ENCODE assay signal across 8 mouse cellular contexts in the genomic region with DNA sequence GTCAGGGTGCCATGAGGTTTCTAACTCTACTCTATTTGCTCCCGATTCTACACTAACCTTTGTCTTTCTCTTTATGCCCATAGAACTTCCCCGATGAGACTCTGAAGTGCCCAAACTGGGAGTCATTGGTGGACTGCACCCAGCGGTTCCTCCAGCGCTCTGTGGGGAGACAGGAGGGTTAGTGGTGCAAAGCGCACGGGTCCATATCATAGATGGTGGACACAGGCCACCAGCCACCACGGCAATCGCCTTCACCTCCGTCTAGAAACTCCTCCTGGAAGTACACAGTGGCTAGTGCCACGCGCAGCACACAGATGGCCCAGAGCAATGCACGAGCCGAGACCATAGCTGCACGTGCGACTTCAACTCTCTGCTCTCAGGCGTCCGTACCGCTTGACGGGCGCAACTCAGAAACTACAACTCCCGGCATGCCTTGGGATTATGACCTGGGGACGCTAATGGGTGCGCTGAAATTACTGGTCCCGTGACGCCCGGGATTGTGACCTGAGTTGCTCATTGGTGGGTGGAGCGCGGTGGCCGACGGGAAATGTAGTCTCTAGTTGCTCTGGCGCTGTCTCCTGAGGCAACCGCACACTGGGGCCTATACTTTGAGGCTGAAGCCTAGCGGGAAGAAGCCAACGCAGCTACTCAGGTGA. TPM values are rescaled to one million over a fixed set of nuclear protein-coding genes. Genes with fewer than 3 reads are reported as not detected.
DNase-seq lines count a peak whose midpoint lies in the region; ATAC-seq and TF ChIP-seq lines count a peak whose summit lies in the region.

Calr3 (minus strand) TSS at position 533 of the 656 bp plus-strand sequence.
1700030K09Rik (plus strand) TSS at position 543 of the 656 bp plus-strand sequence.

- WGBS in forebrain, embryonic 12.5 days, result 5% methylated on average over 34 of the region's 34 CpGs
- 3% methylated on average over 34 of the region's 34 CpGs for WGBS in heart, postnatal 0 days
- 5% methylated on average over 34 of the region's 34 CpGs for WGBS in liver, embryonic 16.5 days (ENCODE audit: insufficient replicate concordance)
- WGBS in neural tube, embryonic 13.5 days, result 5% methylated on average over 34 of the region's 34 CpGs

- peak within 1 kb of the TSS; percentile 38 for H3K27ac ChIP-seq in CH12.LX (ENCODE audit: insufficient read depth, low read depth)
- H3K27ac ChIP-seq in forebrain, embryonic 12.5 days, result 0 out of 2 replicates have a peak within 1 kb of the TSS, but pooled peaks have one; percentile 46
- H3K27ac ChIP-seq in heart, postnatal 0 days (ENCODE audit: low read depth), result 0 out of 2 replicates have a peak within 1 kb of the TSS, but pooled peaks have one; percentile 7
- peak within 1 kb of the TSS; percentile 2 for H3K27ac ChIP-seq in liver, embryonic 16.5 days (ENCODE audit: low read length)
- peak within 1 kb of the TSS; percentile 68; the same call in 1 of the 2 replicates for H3K27ac ChIP-seq in neural tube, embryonic 13.5 days (replicated peaks)
- peak within 1 kb of the TSS; percentile 93 for H3K27ac ChIP-seq in testis, adult 2 months (ENCODE audit: control insufficient read depth, insufficient read depth, low read depth, low read length)

- peak within 1 kb of the TSS; percentile 97 for H3K4me2 ChIP-seq in CH12.LX (ENCODE audit: insufficient read depth, low read depth, poor library complexity, severe bottlenecking)
- peak within 1 kb of the TSS; percentile 68 for H3K4me2 ChIP-seq in forebrain, embryonic 12.5 days
- H3K4me2 ChIP-seq in heart, postnatal 0 days (ENCODE audit: low read depth, low read length), result peak within 1 kb of the TSS; percentile 63
- H3K4me2 ChIP-seq in liver, embryonic 16.5 days (ENCODE audit: low read depth, low read length), result peak within 1 kb of the TSS; percentile 86
- peak within 1 kb of the TSS; percentile 69 for H3K4me2 ChIP-seq in neural tube, embryonic 13.5 days

- no peak for TF ChIP-seq RAD21 in CH12.LX (IDR thresholded peaks at IDR 0.05; ENCODE audit: low read depth, low read length)

- no peak for TF ChIP-seq EP300 in CH12.LX (IDR thresholded peaks at IDR 0.05; ENCODE audit: low read length)
- no peak for TF ChIP-seq EP300 in heart, postnatal 0 days (IDR thresholded peaks at IDR 0.05; ENCODE audit: low read depth)

- TF ChIP-seq POLR2A in CH12.LX (IDR thresholded peaks at IDR 0.05; ENCODE audit: low read depth, low read length), result peak; percentile 82
- TF ChIP-seq POLR2A in testis, adult 2 months (IDR thresholded peaks at IDR 0.05; ENCODE audit: control insufficient read depth, low read depth, low read length), result peak; percentile 82

- dilution Hi-C loops in CH12.LX (cut with MboI; ENCODE audit: extremely low pct_ligation_motif_present, extremely low pct_unique_long_range_greater_than_20kb, low sequenced_read_pairs), result no loop called here

- peak within 1 kb of the TSS; percentile 59 for H3K9ac ChIP-seq in CH12.LX (ENCODE audit: insufficient read depth, low read depth)
- peak within 1 kb of the TSS; percentile 65 for H3K9ac ChIP-seq in forebrain, embryonic 12.5 days
- H3K9ac ChIP-seq in heart, postnatal 0 days (replicated peaks; ENCODE audit: low read depth, low read length), result peak within 1 kb of the TSS; percentile 38
- H3K9ac ChIP-seq in liver, embryonic 16.5 days (ENCODE audit: low read depth, low read length), result peak within 1 kb of the TSS; percentile 58
- H3K9ac ChIP-seq in neural tube, embryonic 13.5 days, result peak within 1 kb of the TSS; percentile 75

- H3K9me3 ChIP-seq in CH12.LX (replicated peaks; ENCODE audit: low read length), result no peaks in the 10 kb centered on the region
- H3K9me3 ChIP-seq in forebrain, embryonic 12.5 days, result no peaks in the 10 kb centered on the region
- no peaks in the 10 kb centered on the region for H3K9me3 ChIP-seq in heart, postnatal 0 days (replicated peaks; ENCODE audit: control insufficient read depth, low read length)
- no peaks in the 10 kb centered on the region for H3K9me3 ChIP-seq in liver, embryonic 16.5 days (replicated peaks; ENCODE audit: control insufficient read depth, low read length)
- no peaks in the 10 kb centered on the region for H3K9me3 ChIP-seq in neural tube, embryonic 13.5 days

- peaks cover 11 to 23% of the 10 kb centered on the region in 2 experiments for H3K36me3 ChIP-seq in CH12.LX (replicated peaks in 1 of 2; ENCODE audit: control insufficient read depth in 1 of 2, insufficient read depth in 1 of 2, low read length in 1 of 2)
- H3K36me3 ChIP-seq in forebrain, embryonic 12.5 days (replicated peaks), result peaks cover 7% of the 10 kb centered on the region; the same call in 1 of the 2 replicates
- H3K36me3 ChIP-seq in heart, postnatal 0 days (replicated peaks; ENCODE audit: control insufficient read depth, insufficient read depth, low read length), result no peaks in the 10 kb centered on the region; the same call in 1 of the 2 replicates
- 0 out of 2 replicates have a peak, but pooled peaks cover 2% of the 10 kb centered on the region for H3K36me3 ChIP-seq in liver, embryonic 16.5 days (ENCODE audit: control insufficient read depth, insufficient read depth)
- H3K36me3 ChIP-seq in neural tube, embryonic 13.5 days, result peaks cover 15% of the 10 kb centered on the region; the same call in 1 of the 2 replicates
- H3K36me3 ChIP-seq in testis, adult 2 months (ENCODE audit: control insufficient read depth, insufficient read depth, low read length), result peaks cover 4% of the 10 kb centered on the region

- DNase-seq in CH12.LX (ENCODE audit: extremely low read depth), result peak; percentile 99
- DNase-seq in c-Kit-positive CD71-positive TER-119-positive erythroid progenitor cells, embryonic 14.5 days (ENCODE audit: low spot score), result peak; percentile 97
- DNase-seq in heart, postnatal 0 days (ENCODE audit: low spot score), result peak; percentile 100
- DNase-seq in kidney, postnatal 4 days, result peak; percentile 99

- peaks cover 6% of the 10 kb centered on the region; the same call in 1 of the 2 replicates for H3K79me2 ChIP-seq in CH12.LX (replicated peaks; ENCODE audit: control insufficient read depth, extremely low read depth, insufficient read depth, poor library complexity, severe bottlenecking)

- H3K27me3 ChIP-seq in CH12.LX (replicated peaks), result no peaks in the 10 kb centered on the region
- H3K27me3 ChIP-seq in forebrain, embryonic 12.5 days, result no peaks in the 10 kb centered on the region
- no peaks in the 10 kb centered on the region for H3K27me3 ChIP-seq in heart, postnatal 0 days (ENCODE audit: control insufficient read depth, insufficient read depth, low read length)
- no peaks in the 10 kb centered on the region for H3K27me3 ChIP-seq in liver, embryonic 16.5 days (ENCODE audit: control insufficient read depth, insufficient read depth, low read depth, low read length)
- no peaks in the 10 kb centered on the region for H3K27me3 ChIP-seq in neural tube, embryonic 13.5 days
- H3K27me3 ChIP-seq in testis, adult 2 months (ENCODE audit: control insufficient read depth, insufficient read depth, low read length), result no peaks in the 10 kb centered on the region

- in situ Hi-C loops in CH12.LX (cut with MboI; ENCODE audit: low pct_ligation_motif_present, low pct_unique_long_range_greater_than_20kb, low sequenced_read_pairs), result no loop called here

- H3K4me3 ChIP-seq in CH12.LX (replicated peaks in 1 of 3; ENCODE audit: low read depth in 2 of 3, low read length in 2 of 3, poor library complexity in 1 of 3), result peak within 1 kb of the TSS; percentile 63 to 66 (median 64)
- H3K4me3 ChIP-seq in forebrain, embryonic 12.5 days (replicated peaks), result peak within 1 kb of the TSS; percentile 44
- peak within 1 kb of the TSS; percentile 42 for H3K4me3 ChIP-seq in heart, postnatal 0 days (ENCODE audit: low read depth, low read length)
- peak within 1 kb of the TSS; percentile 59 for H3K4me3 ChIP-seq in liver, embryonic 16.5 days (ENCODE audit: low read depth, low read length)
- peak within 1 kb of the TSS; percentile 49 for H3K4me3 ChIP-seq in neural tube, embryonic 13.5 days
- peak within 1 kb of the TSS; percentile 89 for H3K4me3 ChIP-seq in testis, adult 2 months (ENCODE audit: control insufficient read depth, low read depth, low read length)

- no peak for TF ChIP-seq CTCF in CH12.LX (conservative IDR thresholded peaks at IDR 0.05 in 1 of 2, IDR thresholded peaks at IDR 0.05 in 1 of 2; ENCODE audit: low read depth in 2 of 2, low read length in 2 of 2)
- no peak for TF ChIP-seq CTCF in heart, postnatal 0 days (IDR thresholded peaks at IDR 0.05; ENCODE audit: low read depth)
- TF ChIP-seq CTCF in testis, adult 2 months (IDR thresholded peaks at IDR 0.05; ENCODE audit: control insufficient read depth, insufficient read depth, insufficient replicate concordance, low read depth, low read length), result no peak; the same call in 1 of the 2 replicates

- ATAC-seq in forebrain, embryonic 12.5 days (ENCODE audit: low FRiP score), result peak; percentile 100
- peak; percentile 100 for ATAC-seq in heart, postnatal 0 days (ENCODE audit: insufficient read depth, low read depth)
- ATAC-seq in liver, embryonic 16.5 days (ENCODE audit: low read depth), result peak; percentile 99
- peak; percentile 98 for ATAC-seq in neural tube, embryonic 13.5 days (ENCODE audit: low read depth)

- H3K4me1 ChIP-seq in CH12.LX (ENCODE audit: control insufficient read depth in 1 of 2, insufficient read depth in 2 of 2), result peaks cover 9 to 40% of the 10 kb centered on the region in 2 experiments
- H3K4me1 ChIP-seq in forebrain, embryonic 12.5 days, result peaks cover 5% of the 10 kb centered on the region
- H3K4me1 ChIP-seq in heart, postnatal 0 days (ENCODE audit: control insufficient read depth, insufficient read depth), result peaks cover 5% of the 10 kb centered on the region
- peaks cover 6% of the 10 kb centered on the region for H3K4me1 ChIP-seq in liver, embryonic 16.5 days (ENCODE audit: control insufficient read depth, low read depth, low read length)
- H3K4me1 ChIP-seq in neural tube, embryonic 13.5 days (replicated peaks), result peaks cover 33% of the 10 kb centered on the region
- no peaks in the 10 kb centered on the region for H3K4me1 ChIP-seq in testis, adult 2 months (ENCODE audit: control insufficient read depth, insufficient read depth, low read length)

RNA-seq across cellular contexts. Expression of gene Calr3, which starts in this region (rescaled TPM):
- total RNA-seq in CH12.LX (2012; rRNA removed), result 4.0 and 5.3 TPM in 2 replicates
- total RNA-seq in CH12.LX (2014; rRNA removed), result 2.5 and 2.8 TPM in 2 replicates
- 2.5 and 3.1 TPM in 2 replicates for polyA plus RNA-seq in CH12.LX (2012; ENCODE audit: insufficient read length, low read depth)
- 1.1 and 1.6 TPM in 2 replicates for polyA plus RNA-seq in forebrain, embryonic 12.5 days (2016; fragmentation: Nextera tagmentation; extraction: Ambion mirVana)
- total RNA-seq in heart, postnatal 0 days (2014; rRNA removed; ENCODE audit: low replicate concordance), result 0.58 TPM in 1 of 2 replicates, not detected in the other
- 2.9 and 3.2 TPM in 2 replicates for polyA plus RNA-seq in heart, postnatal 0 days (2015; fragmentation: Nextera tagmentation; extraction: Ambion mirVana)
- polyA plus RNA-seq in liver, embryonic 16.5 days (2015; fragmentation: Nextera tagmentation; extraction: Ambion mirVana), result 0.54 and 0.74 TPM in 2 replicates
- 0.63 and 1.3 TPM in 2 replicates for polyA plus RNA-seq in neural tube, embryonic 13.5 days (2015; fragmentation: Nextera tagmentation; extraction: Ambion mirVana)
- polyA plus RNA-seq in testis, adult 2 months (2012; rRNA removed), result 41.8 and 53.8 TPM in 2 replicates

RNA-seq across cellular contexts. Expression of gene 1700030K09Rik, which starts in this region (rescaled TPM):
- total RNA-seq in CH12.LX (2012; rRNA removed), result 12.6 TPM in 2 replicates
- 9.7 and 9.8 TPM in 2 replicates for total RNA-seq in CH12.LX (2014; rRNA removed)
- 11.8 and 13.1 TPM in 2 replicates for polyA plus RNA-seq in CH12.LX (2012; ENCODE audit: insufficient read length, low read depth)
- polyA plus RNA-seq in forebrain, embryonic 12.5 days (2016; fragmentation: Nextera tagmentation; extraction: Ambion mirVana), result 16.7 and 16.9 TPM in 2 replicates
- 2.7 and 10.8 TPM in 2 replicates for total RNA-seq in heart, postnatal 0 days (2014; rRNA removed; ENCODE audit: low replicate concordance)
- 5.7 and 5.9 TPM in 2 replicates for polyA plus RNA-seq in heart, postnatal 0 days (2015; fragmentation: Nextera tagmentation; extraction: Ambion mirVana)
- 3.4 and 3.5 TPM in 2 replicates for polyA plus RNA-seq in liver, embryonic 16.5 days (2015; fragmentation: Nextera tagmentation; extraction: Ambion mirVana)
- 16.4 and 17.2 TPM in 2 replicates for polyA plus RNA-seq in neural tube, embryonic 13.5 days (2015; fragmentation: Nextera tagmentation; extraction: Ambion mirVana)
- polyA plus RNA-seq in testis, adult 2 months (2012; rRNA removed), result 44.3 and 46.6 TPM in 2 replicates

Comparison
In these comparisons a context has a peak if more than half of its experiments do, and no peak if none do; other contexts are left out.
1. Peak in every context shown above with its lines: DNase-seq, ATAC-seq, H3K4me3 ChIP-seq and H3K27ac ChIP-seq.
2. RNA of gene Calr3 (polyA plus RNA-seq): 41.8 to 53.8 TPM in testis, adult 2 months; 2.9 to 3.2 TPM in heart, postnatal 0 days, 2.5 to 3.1 TPM in CH12.LX, 1.1 to 1.6 TPM in forebrain, embryonic 12.5 days, 0.63 to 1.3 TPM in neural tube, embryonic 13.5 days and 0.54 to 0.74 TPM in liver, embryonic 16.5 days; every median in the first group is over 10 times any median in the second.
3. H3K27ac ChIP-seq: peak in every context shown above with its lines; median percentile 93 in testis, adult 2 months; 68 in neural tube, embryonic 13.5 days; 46 in forebrain, embryonic 12.5 days; 38 in CH12.LX; 7 in heart, postnatal 0 days; 2 in liver, embryonic 16.5 days.